Mouse (Mus musculus) cerebellum, postnatal 25 days (tissue): Measurements from ENCODE around the gene Armh4.

ENCODE experiments used
- DNase-seq, 2 experiments: peaks; one replicate each; pipeline ENCODE4 v3.0.0; 2021; ENCODE audit warnings: mixed read lengths in 2 of 2

Armh4 gene

GRCm38 (mm10) chr14:49723361-49724054 is 59.7 kb downstream of the Armh4 start:
- DNase-seq, result no peak

GRCm38 (mm10) chr14:49722782-49723181 is 60.4 kb downstream of the Armh4 start:
- DNase-seq, result no peak

DNA sequence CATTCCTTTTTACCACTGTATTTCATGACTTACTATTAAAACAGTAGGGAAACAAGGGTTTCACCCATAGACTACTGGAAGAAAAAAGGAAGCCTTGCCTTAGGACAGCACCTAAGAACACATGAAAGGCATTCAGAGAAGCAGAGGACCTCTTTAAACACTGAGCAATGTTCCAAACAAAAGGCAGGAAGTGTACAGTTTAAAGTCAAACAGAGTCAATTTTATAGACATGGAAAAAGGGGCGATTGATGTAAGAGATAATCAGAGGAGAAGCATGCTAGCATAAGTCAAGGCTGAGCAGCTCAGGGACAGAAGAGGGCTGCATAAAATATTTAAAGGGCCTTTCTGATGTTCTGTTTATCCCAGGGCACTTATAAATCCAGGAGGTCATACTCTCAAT is 61.9 kb downstream of the Armh4 start:
- no peak for DNase-seq

DNA sequence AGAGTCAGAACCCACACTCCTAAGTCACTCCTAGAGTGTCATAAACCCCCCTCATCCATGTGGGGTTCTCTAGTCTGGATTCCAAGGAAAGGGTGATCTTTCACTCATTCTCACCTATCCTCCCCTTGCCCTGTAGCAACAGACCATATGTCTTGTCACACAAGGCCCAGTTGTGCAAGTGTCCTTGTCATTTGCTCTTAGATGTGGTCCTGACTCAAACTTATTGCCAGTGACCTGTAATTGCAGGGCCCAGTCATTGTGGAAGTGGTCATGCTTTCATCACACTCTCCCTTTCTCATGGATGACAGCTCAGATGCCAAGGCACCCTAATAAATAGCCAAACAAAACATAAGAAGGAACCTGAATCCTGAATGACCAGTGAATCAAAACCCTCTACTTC is 63.5 kb downstream of the Armh4 start:
- no peak for DNase-seq

DNA sequence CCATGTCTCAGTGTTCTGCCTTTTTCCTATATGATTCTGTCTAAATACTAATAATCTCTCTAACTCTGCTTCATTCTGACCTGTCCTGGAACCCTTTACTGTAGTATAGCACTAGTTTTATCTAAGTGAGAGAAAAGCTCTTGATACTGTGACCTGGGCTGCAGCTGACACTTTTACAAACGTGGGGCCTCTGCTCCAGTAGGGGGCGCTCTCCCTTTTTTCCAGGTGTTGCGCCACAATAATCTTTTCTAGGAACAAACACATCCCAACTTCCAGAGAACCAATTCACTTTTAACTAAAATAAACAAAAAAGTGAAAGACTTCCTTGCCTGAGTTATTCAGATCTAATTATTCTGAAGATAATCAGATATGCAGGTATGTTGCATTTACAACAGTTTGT is 72.2 kb downstream of the Armh4 start:
- DNase-seq, result peak in 1 of 2 experiments; percentile 33

GRCm38 (mm10) chr14:49703432-49704200 is 79.6 kb downstream of the Armh4 start:
- DNase-seq, result no peak

- DNase-seq, result no peak
Measured at GRCm38 (mm10) chr14:49679511-49680284, 103.5 kb downstream of the Armh4 start.

DNA sequence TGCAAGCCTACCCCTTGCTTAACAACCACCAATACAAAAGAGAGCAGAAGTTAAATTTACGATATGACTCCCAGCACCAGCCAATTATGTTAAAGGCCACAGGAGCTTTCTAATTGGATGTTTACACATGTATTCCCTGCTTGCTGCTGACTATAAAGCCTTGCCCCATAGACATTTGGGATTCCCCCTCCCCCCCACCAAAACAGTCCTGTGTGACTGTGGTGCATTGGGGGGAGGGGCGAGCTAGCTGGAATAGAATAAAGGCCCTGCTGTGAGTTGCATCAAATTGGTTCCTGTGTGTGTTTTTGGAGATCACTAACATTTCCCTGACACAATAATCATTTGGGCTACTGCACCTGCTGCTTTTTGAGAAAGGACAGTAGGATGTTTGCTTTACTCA is 106.6 kb downstream of the Armh4 start:
- no peak for DNase-seq

GRCm38 (mm10) chr14:49660444-49660843 is 122.7 kb downstream of the Armh4 start:
- no peak for DNase-seq

DNA sequence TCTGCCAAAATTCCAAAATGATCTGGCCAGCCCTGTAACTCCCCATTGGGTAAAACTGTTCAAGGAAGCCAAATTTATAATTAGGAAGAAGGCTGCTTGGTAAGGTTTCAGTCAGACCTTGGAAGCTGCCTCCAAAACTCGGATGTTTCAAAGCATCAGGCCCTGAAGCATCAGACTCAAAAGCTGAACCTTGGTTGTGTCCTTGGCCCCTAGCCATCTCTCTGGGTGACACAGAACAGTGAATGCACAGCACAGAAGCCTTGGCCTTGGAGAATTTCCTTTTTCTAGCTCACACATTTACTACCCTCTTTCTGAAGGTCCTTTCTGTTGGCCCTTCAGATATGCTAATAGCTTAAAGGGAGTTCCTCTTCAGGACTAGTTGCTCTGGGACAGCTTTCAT is 134.0 kb downstream of the Armh4 start:
- peak in 1 of 2 experiments; percentile 21 for DNase-seq

GRCm38 (mm10) chr14:49637422-49637821 is 145.8 kb downstream of the Armh4 start:
- no peak for DNase-seq

DNA sequence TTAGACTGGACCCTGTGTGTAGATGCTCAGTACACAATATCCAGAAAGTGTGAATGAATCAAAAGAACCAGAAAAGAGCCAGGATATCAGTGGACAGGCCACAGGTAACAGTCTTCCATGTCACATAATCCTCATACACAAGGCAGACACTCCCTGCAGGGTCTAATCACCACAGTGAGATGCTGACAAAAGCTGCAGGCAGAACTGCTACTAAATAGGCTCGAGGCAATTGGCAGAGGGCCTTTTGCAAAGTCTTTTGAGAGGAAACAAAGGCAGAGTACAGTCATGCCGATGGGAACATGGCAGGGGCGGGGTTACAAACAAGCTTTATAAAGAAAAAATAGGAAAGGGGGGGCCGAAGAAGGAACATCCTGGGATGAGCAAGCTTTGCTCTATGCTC is 157.1 kb downstream of the Armh4 start:
- DNase-seq, result no peak
